Mouse (Mus musculus) myocyte (in vitro differentiated cells): ENCODE data around the gene Plpp7.

Experiments
- CEBPB ChIP-seq: IDR thresholded peaks from 2 replicates; pipeline ENCODE4 v1.6.1; 2011; ENCODE audit warnings: mild to moderate bottlenecking, moderate library complexity; ENCODE audit not compliant: poor library complexity, insufficient read depth, severe bottlenecking
- MYOG ChIP-seq, 3 experiments: IDR thresholded peaks; one replicate each; pipeline ENCODE4 v1.6.1; 2011; ENCODE audit warnings: control low read depth in 2 of 3, low read depth in 2 of 3, mild to moderate bottlenecking in 2 of 3; ENCODE audit not compliant: insufficient read length in 2 of 3, control insufficient read depth in 1 of 3, insufficient read depth in 1 of 3
- POLR2A ChIP-seq: IDR thresholded peaks from one replicate; pipeline ENCODE4 v1.6.1; 2011; ENCODE audit warnings: low read depth, mild to moderate bottlenecking, control low read depth, moderate library complexity; ENCODE audit not compliant: insufficient read length
- TCF12 ChIP-seq: IDR thresholded peaks from one replicate; pipeline ENCODE4 v1.6.1; 2011; ENCODE audit warnings: mild to moderate bottlenecking, control low read depth; ENCODE audit not compliant: poor library complexity, insufficient read depth, severe bottlenecking
- TCF3 ChIP-seq: IDR thresholded peaks from one replicate; pipeline ENCODE4 v1.6.1; 2011; ENCODE audit warnings: low read depth, control low read depth; ENCODE audit not compliant: insufficient read length
- USF1 ChIP-seq: IDR thresholded peaks from one replicate; pipeline ENCODE4 v1.6.1; 2011; ENCODE audit warnings: low read depth, mild to moderate bottlenecking, control low read depth, moderate library complexity

DNA sequence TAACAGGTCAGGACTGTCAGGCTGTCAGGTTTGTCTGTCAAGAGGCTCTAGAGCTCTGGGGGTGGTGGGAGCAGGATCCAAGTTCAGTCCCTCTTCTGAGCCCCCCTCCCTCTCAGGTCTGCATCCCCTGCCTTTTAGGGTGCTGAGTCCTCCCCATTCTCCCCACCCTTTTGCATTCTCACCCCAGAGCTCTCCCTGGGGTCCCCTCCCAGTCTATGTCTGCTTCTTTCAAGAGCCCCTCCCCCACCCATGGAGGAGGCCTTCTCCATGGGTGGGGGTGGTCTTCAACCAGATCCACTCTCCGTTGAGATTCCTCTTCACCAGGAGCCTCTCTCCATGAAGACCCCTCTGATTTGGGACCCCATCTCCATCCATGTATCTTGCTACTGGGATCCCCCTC, 54.8 kb downstream of the Plpp7 start:
- TF ChIP-seq POLR2A, result no peak
- TF ChIP-seq MYOG (IDR thresholded peaks at IDR 0.05; ENCODE audit: control insufficient read depth in 1 of 3, insufficient read depth in 1 of 3, insufficient read length in 2 of 3, low read depth in 2 of 3), result no peak
- no peak for TF ChIP-seq TCF3
- TF ChIP-seq TCF12, result no peak
- no peak for TF ChIP-seq USF1
- no peak for TF ChIP-seq CEBPB
